Mouse (Mus musculus): ENCODE data around the gene Hecw2.

DNA sequence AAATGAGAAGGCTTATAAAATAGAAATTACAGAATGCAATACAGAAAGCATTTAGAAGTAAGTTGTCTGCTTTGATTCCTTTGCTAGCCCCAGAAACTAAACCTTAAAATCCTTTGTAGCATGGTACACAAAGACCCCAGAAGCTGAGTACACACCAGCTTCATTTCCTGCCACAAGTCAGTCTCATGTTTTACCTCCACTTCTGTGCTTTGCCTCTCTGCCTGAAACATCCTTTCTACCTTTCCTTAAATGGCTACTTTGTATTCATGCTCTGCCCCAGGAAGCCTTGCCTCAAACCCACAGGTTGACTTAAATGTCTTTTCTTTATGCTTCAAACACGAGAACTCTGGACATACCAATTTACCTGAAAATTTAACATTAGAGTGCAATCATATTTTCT, 413.7 kb downstream of the Hecw2 start:
- no peak for TF ChIP-seq POLR2A (IDR thresholded peaks at IDR 0.05; ENCODE audit: borderline replicate concordance, insufficient read depth, low read length)
- TF ChIP-seq CTCF (IDR thresholded peaks at IDR 0.05; ENCODE audit: borderline replicate concordance, insufficient read depth, low read depth, low read length): no peak
